Mouse (Mus musculus): Measurements from ENCODE around the gene Il13.

The Il13 gene

DNA sequence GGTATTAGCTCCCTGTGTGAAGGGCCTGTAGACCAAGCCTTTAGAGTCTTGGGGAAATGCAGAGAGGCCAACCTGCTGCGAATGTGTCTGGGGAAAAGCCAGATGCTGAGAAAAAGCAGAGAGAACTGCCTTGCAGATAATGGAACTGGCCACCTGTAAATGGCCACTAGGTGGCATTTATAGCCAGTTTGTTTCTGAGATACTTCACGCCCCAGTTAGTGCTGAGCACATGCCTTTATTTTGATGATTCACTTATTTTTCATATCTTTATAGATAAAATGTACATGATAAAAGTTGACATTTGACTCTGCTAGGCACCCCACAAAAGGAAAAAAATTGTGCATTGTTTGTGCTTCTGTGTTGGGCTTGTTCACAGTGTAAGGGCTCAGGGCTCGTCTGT lies 49.7 kb downstream of the Il13 start:
- no peak for DNase-seq (ENCODE audit: low spot score)

DNA sequence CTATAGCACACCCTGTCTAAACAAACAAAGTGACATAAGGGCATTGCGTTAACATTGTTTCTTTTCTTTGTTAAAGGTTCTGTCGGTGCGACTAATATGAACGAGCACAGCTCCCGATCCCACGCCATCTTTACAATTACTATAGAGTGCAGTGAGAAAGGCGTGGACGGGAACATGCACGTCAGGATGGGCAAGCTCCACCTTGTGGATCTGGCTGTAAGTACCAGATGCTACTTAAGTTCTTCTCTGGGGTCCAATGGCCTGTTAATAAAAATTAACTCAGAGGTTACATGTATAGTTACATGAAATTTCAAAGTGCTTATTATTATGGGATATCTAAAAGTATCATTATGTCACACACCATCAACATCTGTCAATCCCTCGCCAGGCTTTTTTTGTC lies 51.4 kb downstream of the Il13 start:
- DNase-seq (ENCODE audit: low spot score): no peak
